Mouse (Mus musculus) kidney, postnatal 25 days (tissue): ENCODE data around the gene Pitpnm3.

Source experiments
- DNase-seq, 2 experiments: peaks; one replicate each; pipeline ENCODE4 v3.0.0; 2021; ENCODE audit warnings: mixed read lengths in 2 of 2

Pitpnm3 gene

DNA sequence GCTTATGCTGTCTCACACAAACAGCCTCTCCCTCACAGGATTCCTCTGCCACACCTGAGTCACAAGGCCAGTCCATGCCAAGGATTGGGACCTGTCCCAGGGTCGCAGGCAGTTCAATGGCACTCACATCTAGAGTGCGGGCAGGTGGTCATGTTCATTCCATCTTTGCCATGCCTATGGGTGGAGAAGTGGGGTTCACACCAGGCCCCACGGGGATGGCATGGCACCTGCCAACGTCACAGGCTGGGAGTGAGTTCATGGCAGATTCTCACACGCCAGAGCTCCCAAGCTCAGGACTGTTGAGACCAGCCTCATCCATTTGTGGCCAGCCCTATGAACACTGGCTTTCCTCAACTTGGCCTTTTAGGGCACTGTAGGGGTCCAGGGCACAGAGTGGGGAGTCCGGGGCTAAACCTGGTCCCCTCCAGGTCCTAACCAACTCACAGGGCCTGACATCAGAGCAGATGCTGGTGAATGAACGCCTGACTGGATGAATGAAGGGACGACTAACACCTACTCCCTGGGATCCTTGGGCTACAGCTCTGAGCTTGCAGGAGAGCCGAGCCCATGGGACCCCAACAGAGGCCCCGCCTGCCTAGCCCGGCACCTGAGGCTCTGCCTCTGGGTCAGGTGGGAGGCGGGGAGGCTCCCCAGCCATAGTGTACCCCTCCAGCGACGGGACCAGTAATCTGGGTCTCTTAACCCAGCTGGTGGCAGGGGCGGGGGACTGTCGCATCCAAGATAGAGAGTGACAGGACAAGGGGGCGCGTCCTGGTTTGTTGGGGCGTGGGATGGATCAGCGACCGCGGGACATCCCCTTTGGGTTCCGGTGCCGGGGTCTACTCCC, 819 bp downstream of the Pitpnm3 start:
- no peak for DNase-seq

DNA sequence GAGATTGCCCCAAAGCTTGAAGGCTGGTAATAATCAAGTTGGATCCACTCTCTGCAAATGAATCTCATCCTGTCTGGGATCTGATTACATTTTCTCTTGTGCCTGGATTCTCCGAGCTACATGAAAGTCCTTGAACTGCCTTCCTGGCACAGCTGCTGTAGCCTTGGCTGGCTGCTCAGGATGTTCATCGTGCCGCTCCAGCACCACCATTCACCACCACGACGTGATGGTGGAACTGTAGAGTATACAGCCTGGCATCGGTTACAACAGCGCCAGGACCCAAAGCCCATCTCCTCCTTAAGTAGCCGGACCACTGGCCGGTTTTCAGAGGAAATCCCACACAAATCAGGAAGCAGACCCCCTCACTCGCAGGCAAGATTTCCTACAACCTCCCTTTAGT, 2.5 kb downstream of the Pitpnm3 start:
- DNase-seq = peak in 1 of 2 experiments; percentile 39

DNA sequence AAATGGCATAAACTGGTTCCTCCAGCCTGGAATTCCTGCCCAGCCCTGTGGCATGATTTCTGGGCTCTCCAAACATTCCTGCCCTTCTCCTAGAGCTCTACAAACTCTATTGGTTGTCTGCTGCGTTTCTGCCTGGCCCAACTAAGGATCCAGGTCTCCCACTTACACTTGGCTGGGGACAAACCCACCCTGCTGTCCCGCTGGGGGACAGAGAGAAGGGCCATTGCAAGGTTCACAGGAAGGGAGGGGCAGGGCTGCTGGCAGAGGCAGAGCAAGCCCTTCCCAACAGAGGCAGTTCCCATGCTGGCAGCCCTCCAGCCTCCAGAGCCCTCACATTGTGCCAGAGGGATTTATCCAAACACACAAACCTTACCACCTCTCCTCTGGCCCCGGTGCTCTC, 3.3 kb downstream of the Pitpnm3 start:
- peak; percentile 83 to 90 for DNase-seq

DNA sequence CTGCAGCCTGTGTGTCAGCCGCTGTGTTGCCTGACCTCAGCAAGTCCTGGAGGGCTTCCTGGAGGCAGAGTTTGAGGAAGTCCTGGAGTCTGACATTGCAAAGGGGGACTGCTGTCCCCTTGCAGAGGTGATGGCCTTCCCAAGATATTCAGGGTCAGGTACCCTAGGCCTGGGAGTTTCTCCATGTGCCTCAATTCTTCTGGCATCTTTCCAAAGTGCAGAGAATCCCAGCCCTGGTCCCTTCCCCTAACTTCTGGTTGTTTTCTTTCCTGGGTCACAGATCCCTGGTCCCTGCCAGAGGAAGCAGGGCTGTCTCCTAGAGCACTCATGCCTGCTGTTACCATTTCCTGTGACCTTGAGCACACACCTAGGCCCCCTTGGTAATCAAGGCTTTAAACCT, 3.9 kb downstream of the Pitpnm3 start:
- peak in 1 of 2 experiments; percentile 34 for DNase-seq

DNA sequence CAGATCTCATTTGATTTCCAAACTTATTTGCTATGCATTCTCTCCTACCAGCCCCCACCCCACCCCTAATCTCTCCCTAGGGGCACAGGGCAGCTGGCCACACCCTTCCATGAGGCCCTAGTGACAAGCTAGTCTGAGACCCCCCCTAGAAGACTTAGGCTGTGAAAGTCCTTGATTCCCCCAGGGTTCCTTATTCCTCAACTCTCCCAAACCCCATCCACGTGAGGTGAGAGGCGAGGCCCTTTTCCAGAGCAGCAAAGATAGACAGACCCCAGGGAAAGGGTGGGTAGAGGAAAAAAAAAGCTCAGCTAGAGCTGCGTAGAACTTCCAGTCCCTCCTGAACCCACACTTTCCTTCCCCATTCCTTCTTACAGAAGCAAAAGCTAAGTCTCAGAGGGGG, 4.7 kb downstream of the Pitpnm3 start:
- no peak for DNase-seq

DNA sequence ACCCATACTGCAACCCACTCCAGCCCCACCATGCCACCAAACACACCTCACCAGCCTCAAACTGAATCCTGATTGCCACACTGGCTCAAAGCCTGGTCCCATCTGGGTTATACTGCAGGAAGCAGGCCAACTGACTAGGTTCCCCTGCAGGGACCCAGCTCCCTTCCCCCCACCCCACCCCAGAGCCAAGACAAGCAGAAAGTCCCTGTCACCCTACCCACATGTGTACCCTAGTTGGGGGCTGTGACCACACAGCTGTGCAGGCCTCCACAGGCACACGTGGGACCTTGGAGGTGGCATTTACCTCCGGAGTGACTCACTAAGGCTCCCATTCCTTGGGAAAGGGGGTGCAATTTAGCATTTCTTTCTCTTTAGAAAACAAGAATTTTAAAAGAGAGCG, 5.1 kb downstream of the Pitpnm3 start:
- no peak for DNase-seq

DNA sequence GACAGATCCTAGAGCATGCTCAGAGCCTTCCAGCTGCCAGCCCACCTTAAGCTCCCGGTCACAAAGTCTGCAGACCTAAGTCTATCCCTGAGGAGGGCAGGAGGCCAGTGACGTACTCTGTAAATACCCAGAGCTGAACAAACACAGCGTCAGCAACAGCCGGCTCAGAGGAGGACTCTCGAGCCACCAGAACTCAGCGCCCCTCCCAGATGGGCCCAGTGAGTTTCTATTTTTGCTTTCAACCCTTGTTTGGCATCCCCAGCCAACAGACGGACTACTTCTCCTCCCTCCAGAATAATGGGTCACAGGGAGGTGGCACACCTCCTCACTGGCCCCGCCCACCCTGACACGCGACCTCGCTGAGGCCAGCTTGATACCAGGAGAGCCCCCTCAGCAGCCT, 5.6 kb downstream of the Pitpnm3 start:
- DNase-seq = peak; percentile 25 to 60

DNA sequence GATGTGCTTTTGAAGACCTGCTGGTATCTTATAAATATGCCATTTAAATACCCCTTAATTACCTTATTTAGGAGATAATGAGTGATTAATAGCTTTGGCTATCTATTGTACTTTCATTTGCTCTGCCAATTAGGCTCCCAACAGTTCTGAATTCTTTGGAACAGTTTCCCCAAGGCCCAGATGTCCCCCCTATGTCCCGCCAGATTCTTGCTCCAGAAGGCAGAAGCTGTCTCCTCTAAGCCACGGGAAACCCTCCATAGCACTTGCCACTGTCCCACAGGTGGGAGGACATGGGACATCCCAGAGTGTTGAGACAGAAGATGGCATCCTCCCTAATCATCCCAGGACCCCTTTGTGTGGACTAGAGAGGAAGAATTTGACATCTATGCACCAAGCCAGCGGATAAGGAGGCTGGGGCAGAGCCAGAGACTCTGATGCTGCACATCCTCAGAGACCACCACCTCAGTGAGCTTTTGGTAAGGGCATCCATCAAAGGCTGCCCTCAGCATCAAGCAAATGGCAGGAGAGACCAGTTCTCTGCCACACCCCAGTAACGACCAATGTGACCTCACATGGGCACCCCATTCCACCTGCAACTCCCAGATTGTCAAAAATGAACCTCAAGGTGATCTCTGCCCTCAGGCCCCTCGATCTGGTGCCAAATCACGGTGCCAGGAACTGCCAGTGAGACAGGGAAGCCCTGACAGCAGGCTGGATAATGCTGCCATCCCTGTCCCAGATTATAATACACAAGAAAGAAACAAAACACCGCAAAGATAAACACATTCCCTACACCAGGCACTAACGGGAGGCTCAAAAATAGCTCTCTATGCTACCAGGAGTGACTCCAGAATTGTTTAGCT, 6.3 kb downstream of the Pitpnm3 start:
- DNase-seq = no peak

DNA sequence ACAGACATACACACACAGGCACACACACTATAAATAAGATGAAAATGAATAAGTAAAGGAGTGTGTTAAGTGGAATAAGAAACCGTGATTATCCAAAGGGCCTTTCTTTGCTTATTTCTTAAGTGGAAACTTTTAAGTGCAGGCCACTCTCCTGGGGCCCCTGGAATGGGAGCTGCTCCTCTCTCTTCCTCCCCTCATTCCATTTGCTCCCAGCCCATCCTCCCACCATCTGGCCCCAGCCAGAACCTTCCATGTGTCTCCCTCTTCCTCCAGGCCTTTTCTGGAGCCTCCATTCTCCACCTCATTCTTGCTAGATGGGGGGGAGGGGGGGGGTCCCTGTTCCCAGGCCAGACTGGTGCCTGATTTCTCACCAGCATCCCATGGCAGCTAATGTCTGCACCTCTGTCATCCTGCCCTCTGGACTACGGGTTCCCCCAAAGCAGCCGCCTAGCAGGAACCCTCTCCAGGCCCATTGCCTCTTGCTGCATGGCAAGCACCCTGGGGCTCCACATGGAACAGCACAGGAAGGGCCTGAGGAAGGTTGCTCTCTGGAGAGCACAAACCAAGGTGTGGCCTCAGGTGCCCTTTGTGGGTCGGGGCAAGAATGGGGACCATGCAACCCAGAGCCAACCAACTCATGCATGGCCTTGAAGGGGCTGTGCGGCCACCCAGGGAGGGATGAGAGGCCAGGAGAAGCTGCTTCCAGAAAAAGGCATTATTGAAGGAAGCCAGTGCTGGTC, 8.0 kb downstream of the Pitpnm3 start:
- no peak for DNase-seq

DNA sequence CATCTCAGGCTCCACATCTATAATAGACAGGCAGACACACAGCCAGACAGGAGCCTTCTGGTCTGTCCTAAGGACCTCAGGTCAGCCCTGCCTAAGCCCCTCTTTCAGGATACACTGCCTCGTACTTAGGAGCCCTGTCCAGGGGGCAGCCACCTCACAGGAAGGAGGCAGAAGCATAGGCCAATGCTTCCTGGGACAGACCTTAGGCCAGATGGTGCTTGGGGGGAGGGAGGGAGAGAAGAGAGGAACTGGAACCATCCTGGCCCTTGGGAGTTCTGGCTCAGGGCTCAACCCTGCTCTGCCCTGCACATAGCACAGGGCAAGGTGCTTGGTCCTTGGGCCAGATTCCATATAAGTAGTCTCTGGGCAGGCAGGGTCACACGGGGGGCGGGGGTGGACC, 9.8 kb downstream of the Pitpnm3 start:
- no peak for DNase-seq

DNA sequence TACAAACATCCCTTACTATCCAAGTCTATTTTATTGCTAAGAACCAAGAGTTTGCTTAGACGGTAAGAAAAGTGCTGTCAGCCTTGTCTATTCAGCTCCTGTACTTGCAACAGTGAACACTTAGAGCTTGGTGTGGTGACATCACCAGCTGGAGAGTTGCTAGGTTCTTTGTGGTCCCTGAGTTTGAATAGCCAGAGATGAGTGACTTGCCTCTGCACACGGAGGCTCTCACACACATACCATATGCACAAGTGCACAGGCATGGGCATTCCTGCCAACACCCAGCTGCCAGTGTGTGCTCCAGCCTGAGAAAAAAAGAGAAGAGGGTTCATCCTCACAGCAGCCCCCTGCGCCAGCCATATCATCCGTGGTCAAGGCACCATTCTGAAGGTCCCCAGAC, 12.0 kb downstream of the Pitpnm3 start:
- DNase-seq = no peak

DNA sequence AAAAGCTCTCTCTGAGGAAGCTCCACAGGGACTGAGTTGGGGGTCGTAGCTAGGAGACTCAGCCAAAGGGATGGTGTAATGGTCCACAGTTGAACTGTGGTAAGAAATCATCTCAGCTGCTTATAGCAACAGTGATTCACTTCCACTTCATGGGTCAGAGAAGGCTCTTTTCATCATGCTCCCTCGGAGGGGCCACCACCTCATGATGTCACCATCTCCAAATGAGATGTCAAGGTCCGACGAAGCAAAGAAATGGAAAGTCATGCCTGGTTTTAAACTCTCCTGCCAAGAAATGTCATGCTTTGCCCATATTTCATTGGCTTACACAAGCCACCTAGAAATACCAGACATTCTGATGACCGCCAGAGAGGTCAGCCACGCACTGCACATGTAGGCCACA, 15.2 kb downstream of the Pitpnm3 start:
- DNase-seq = no peak

DNA sequence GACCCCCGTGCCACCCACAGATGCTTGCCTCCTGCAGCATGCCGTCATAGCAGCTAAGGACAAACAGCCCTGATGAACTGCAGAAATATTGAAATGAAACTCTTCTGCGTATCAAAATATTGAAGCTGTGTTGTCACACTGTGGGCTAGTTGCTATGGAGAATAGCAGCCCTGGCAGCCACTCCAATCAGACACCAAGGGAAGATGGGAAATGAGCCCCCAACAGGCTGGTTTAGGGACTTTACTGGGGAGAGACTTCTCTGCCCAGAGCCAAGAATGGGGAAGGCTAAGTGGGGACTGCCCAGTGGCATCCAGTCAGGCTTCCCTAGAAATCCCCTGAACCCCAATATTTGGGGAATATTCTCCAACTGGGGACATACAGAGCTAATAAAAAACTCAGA, 16.9 kb downstream of the Pitpnm3 start:
- no peak for DNase-seq

DNA sequence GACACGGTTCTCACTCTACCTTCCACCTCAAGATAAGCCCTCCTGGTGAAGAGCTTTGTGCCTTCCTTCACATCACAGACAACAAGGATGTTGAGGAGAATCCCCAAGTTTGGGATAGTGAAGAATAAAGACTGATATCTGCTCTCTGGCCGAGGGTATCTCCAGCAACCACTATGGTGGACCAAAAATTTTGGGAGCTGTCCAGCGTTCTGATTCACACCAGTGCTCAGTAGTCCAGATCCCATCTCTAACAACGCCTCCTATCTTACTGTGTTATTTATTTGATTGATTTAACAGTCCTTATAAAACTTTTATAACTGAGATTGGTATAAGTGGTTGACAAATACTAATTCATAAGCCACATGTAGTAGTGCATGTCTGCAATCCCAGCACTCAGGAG, 22.3 kb downstream of the Pitpnm3 start:
- DNase-seq = no peak

DNA sequence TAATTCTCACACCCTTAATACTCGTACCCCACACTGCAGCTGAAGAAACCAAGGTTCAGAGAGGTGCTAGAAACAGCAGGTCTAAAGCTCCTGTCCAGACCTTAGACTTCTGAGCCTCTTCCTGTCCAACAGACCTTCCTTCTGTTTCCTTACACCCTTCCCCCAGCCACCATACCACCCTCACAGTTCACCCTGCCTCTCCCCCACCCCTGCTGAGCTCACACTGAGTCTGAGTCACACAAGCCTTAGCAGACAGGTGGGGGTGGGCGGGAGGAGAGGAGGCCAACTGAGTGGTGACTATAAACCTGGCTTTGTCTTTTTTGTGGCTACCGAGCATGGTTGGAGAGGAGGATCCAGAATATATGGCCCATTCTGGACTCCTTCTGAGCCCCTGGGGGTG, 24.9 kb downstream of the Pitpnm3 start:
- no peak for DNase-seq

DNA sequence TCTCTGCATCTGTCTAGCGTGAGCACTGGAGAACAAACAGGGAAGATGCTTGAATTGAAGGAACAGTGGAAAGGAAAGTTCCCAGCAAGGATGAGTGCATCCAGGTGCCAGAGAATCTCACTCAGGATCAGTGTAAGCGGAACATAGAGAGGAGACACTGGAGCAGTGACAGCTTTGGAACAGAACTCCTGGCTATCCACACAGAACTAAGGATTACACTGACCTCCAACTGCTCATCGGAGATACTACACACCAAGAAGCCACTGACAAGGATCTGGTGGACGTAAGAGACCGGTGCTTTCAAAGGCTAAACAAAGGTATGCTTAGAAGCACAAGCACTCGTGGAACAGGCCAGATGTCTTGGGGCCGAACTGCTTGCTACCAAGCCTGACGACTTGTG, 31.4 kb downstream of the Pitpnm3 start:
- DNase-seq = no peak

DNA sequence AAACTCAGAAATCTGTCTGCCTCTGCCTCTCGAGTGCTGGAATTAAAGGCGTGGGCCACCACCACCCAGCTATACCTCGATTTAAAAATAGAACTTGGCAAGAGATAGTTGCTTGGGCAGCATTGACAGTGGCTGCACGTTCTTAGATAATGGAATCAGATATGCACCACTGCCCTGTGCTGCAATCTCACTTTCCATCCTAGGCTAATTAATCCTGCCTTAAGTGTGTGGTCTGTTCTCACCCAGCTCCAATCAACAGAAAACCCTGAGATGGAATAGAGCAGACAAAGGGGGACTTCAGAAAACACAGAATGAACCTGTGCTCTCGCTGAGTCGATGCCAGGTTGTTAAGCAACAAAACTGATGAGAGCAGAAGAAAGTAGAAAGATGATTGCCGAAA, 32.0 kb downstream of the Pitpnm3 start:
- DNase-seq = no peak

DNA sequence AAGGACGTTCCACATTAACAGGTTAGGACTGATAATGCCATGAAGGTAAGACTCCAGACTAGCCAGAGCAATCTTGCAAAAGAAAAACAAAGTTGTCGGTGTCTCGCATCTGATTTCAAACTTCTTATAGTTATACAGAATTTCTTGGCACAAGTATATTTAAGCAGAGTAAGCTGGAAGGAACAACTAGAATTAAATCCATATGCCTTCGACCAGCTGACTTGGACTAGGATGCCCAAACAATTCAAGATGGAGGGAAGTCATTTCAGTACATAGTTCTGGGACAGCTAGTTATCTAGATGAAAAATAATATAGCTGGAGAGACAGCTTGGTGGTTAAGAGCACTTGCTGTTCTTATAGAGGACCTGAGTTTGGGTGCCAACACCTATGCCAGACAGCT, 34.6 kb downstream of the Pitpnm3 start:
- no peak for DNase-seq

DNA sequence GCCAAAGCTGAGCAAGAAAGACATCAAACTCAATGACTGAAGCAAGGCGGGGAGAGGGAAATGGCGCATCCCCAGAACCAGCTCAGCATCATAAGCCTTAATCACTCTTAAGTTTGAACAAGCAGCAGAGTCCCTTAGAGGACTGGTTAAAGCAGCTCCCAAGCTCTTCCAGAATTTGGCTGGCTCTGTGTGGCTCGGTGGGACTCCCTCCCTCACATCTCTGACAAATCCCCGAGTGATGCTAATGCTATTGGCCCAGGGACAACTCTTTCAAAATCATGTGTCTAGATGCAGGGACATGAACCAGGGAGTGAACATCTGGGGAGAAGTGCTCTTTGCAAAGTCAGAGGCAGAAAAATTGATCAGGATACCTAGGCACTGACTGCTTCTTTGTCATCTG, 36.4 kb downstream of the Pitpnm3 start:
- no peak for DNase-seq

DNA sequence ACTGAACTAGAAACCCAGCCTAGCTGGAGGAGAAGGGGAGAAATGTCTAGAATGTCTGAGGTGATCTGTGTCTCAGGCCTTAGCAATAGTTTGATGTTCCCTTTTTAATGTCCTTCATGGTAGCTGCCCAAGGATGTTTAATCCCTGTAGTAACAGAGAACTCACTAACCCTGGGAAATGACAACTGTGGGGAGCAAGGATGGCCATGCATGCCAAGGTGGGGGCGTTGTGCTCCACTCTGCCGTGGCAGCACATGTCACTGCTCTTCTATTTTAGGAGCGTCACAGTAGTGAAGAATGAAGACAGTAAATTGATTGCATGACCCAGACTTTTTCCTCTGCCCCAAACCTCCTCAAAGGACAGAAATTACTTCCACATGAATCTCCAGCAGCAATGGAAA, 37.6 kb downstream of the Pitpnm3 start:
- no peak for DNase-seq

DNA sequence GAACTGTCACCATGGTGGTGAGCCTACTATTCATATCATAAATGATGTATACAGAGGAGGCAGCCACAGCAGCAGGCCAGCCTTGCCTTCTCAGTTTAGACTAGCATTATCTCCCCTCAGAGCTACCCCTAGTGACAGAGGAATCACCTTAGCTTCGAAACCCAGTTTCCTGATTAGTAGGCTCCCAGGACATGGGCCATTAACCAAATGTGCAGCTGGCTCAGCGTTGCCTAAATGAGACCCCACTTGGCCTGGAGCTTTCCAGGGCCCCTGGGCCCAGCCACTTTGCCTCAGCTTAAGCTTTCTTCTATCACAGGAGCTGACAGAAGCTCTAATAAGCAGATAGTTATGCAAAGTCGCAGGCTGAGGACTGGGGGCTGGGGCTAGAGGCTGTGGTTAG, 39.6 kb downstream of the Pitpnm3 start:
- no peak for DNase-seq

DNA sequence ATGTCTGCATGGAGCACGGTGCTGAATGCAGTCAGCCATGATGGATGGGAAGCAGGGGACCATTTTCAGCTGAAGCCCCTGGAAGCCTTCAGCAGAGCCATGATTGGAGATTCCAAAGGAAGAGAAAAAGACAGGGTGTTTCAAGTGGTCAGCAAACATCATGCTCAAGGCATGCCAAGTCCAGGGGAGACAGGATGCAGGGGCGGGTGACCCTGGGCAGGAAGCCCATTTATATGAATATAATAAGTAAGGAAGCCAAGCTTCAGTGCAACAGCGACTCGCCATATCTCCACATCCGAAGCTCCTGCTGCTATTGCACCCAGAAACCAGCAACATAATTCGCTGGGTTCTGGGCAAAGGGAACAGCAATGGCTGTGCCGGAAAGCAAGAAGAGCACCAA, 41.1 kb downstream of the Pitpnm3 start:
- peak; percentile 62 to 69 for DNase-seq

DNA sequence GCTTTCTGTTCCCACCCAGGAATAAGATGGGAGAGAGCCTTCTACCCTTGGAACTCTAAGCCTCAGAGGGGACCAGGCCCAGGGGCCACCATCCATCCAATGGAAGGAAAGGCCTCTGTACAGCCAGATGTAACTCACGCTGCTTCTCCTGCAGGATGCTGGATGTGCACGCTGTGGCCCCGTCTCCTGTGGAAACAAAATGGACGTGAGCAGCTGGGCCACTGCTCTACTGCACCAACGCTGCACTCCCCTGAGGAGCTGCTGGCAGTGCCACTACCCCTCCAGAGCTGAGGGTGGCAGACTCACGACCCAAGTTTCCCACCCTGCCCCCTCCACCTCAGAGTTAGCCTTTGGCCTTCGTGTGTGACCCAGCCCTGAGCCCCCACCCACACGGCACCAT, 43.2 kb downstream of the Pitpnm3 start:
- no peak for DNase-seq
